Mouse (Mus musculus) large intestine, adult 2 months (tissue): ENCODE measurements around the gene Fbxl14. TPM values are rescaled to one million over a fixed set of nuclear protein-coding genes. Genes with fewer than 3 reads are reported as not detected.
"Not testable (repeated sequence)": the region's sequence is repeated elsewhere in the genome, so short reads cannot be mapped to it uniquely, and the experiment has no call there.

Experiments
- DNase-seq: peaks from one replicate; pipeline ENCODE4 v3.0.0-alpha.2; 2012; ENCODE audit warnings: low read depth, low spot score
- WGBS: fragments of 180-500 bp; shearing (Covaris S2); methylation state at CpG from one replicate; pipeline ENCODE4 v1.1.7; 2018; 5-methylcytosine and 5-hydroxymethylcytosine counted together
- polyA plus RNA-seq: library from polyadenylated mRNA; depleted of rRNA; stranded (reverse); fragments of >200 nt; gene quantifications from 2 replicates; pipeline ENCODE4 v1.2.3, GENCODE M21; 2012

Fbxl14 gene
- polyA plus RNA-seq, 1 experiment = 47.0 TPM

DNA sequence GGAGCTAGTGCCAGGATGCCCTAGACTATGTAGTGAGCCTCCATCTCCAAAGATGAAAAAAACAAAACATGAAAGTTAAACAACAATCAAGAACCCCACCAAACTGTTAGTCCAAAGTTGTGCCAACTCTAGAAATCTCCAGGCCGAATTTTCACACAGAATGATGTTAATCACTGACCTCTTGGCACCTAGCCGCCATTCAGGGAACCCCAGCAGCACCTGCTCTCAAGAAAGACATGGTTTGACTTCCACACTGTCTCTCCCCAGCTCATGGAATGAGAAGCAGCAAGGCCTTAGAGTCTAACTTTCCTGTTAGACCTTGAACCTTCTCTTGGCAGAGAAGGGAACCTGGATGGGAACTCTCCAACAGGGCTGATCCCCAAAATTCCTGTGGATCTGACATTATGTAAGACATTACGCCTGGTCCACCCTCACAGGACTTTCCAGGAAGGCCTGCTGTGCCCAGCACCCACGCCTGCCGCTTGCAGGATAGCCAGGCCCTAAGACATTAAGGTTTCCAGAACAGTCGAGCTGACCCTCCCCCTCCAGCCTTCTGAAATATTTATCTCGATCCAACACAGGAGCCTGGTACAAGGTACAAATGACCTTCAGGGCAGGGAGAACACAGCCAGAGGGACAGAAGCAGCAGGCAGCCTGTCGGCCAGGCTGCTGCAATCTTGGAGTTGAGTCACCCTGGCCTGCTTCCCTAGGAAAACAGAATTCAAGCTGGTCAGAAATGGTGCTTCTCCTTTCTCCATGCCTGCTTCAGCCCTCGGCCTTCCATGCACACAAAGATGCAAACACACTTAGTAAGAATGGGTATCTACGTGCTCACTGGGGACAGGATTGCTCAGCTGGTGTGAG, 12.3 kb upstream of the Fbxl14 start:
- 48% methylated on average over 10 of the region's 10 CpGs for WGBS
- DNase-seq = no peak

DNA sequence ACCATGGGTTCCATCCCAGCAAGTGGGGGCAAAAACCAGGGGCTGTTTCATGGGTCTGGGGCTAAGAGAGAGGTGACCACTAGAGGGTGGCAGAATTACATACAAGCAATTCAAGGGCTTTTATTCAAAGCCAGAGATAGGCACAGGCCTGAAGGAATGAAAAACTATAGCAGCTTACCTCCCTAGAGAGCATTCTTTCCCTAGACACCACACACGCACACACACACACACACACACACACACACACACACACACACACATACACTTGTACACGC, 11.7 kb upstream of the Fbxl14 start:
- 70% methylated on average over 2 of the region's 2 CpGs for WGBS
- DNase-seq = no peak

DNA sequence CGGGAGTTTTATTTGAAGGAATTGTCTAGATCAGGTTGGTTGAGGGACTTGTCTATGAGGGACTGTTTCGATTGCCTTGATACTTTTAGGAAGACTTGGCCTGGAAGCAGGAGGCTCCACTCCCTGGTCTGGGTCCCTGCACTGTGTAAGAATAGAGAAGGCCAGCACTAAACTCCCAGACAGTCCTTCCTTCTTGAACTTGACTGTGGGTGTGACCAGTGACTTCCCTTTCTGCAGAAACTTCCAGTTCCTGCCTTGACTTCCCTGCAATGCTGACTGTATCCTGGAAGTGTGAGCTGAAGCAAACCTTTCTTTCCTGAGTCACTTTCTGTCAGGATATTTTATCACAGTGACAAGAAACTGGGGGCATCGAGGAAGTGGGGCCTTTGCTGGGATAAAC, 8.7 kb upstream of the Fbxl14 start:
- DNase-seq = no peak
- WGBS = 68% methylated on average over 3 of the region's 3 CpGs

DNA sequence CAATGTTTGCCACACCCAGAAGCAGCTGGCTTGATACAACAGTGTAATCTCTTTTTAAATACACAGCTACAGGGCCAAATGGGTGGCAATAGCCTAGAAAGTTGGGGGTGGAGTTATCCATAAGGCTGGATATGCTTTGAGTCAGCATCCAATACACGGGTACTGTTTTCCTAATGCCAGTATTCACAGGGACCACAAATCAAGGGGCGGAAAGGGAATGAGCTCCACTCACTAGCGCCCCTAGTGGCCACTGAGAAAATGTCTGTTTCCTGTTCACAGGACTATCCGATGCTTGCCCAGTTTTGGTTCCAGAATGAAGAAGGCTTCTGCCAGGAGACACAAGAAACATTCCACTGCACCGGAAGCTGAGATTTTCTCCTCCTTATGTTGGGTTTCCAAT, 7.3 kb upstream of the Fbxl14 start:
- DNase-seq = no peak
- 23% methylated on average over 5 of the region's 5 CpGs for whole genome bisulfite sequencing

DNA sequence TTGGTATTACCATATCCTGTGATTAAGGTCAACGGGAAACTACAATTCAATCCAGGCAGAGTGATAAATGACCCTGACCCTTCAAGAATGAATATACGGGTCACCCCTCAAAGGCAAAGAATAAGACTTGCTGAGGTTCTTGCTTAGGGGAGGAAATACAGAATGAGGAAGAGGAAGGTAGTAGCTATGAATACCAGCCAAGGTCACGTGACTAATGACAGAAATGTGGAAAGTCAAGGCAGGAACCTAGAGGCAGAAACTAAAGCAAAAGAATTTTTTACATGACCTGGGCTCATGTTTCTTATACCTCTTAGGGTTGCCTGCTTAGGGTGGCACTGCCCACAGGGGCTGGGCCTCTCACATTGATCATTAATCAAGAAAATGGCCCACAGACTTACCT, 6.8 kb upstream of the Fbxl14 start:
- WGBS = 82% methylated on average over 3 of the region's 3 CpGs
- DNase-seq = no peak

DNA sequence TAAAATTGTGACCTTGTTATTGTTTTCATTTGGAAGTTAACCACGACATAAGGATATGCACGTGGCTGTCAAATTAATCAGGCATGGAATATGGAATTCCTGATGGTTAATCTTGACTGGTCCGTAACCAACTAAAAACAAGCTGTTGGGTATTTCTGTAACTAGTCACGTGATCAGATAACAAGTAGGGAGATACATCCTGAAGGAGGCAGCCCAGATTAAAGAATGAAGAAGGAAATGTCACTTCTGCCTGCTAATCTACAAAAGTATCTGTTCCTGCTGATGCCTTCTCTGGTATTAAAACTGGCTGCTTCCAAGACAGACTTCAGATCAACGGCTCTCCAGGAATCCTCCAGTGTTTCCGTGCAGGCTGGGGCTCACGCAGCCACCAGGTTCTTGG, 6.0 kb upstream of the Fbxl14 start:
- WGBS = 69% methylated on average over 7 of the region's 7 CpGs

DNA sequence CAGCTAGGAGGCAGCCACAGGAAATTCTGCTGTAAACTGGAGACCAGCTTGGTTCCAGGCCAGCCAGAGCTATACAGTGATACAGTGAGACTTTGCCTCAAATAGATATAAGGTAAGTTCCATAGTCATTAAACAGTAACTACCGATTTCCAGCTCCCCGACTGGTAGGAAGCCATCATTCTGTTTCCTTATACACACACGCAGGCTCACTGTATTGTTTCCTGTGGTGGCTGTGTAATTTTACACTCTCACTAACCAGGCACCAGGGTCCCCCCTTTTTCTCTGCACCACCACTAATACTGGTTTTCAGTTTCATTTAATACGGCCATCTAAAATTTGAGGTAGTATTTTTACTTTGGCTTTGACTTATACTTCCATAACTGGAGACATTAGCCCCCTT, 5.5 kb upstream of the Fbxl14 start:
- no peak for DNase-seq
- WGBS = 39% methylated on average over 4 of the region's 4 CpGs

More for the DNA sequence above, 6.0 kb upstream of the Fbxl14 start:
- no peak for DNase-seq

DNA sequence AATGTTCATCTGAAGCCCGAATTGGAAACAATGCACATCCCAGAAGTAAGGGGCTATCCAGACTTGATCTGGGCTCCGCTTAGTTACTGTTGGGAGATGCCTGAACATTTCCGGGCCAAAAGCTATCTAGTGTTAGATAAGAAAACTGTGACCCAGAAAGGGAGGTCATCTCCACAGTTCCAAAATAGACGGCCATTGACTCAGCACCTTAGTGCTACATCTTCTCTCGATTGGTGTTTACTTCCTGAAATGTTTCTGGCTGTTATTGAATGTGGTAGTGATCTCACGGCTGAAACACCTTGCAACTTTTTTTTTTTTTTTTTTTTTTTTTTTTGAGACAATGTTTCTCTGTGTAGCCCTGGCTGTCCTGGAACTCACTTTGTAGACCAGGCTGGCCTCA, 3.5 kb upstream of the Fbxl14 start:
- no peak for DNase-seq

DNA sequence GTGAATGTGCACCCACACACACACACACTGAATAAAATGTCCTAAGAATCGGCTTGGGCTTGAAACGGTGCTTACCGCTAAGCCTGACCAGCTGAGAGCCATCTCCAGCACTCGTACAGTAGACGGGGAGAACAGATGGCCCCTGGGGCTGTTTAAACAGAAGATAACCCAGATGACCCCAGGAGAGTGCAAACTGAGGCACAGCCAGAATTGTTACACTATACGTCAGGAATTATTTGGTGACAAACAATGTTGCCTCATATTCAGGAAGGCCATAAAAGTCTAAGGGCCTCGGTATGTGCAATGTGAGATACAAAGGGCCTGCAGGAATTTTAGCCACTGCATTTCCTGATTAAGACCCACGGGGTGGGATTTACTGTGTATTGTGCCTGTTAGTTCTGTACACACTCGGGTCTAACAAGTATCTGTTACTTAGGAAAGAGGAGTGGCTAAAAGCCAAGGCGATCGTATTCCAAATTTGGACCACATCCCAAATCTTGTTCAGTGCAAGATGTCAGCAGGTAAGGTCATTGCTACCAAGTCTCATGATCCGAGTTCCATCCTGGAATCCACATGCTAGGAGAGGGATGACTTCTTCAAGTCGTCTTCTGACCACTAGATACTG, 1.7 kb upstream of the Fbxl14 start:
- WGBS = 17% methylated on average over 13 of the region's 13 CpGs
- no peak for DNase-seq

More for the DNA sequence above, 3.5 kb upstream of the Fbxl14 start:
- 86% methylated on average over 6 of the region's 6 CpGs for WGBS

DNA sequence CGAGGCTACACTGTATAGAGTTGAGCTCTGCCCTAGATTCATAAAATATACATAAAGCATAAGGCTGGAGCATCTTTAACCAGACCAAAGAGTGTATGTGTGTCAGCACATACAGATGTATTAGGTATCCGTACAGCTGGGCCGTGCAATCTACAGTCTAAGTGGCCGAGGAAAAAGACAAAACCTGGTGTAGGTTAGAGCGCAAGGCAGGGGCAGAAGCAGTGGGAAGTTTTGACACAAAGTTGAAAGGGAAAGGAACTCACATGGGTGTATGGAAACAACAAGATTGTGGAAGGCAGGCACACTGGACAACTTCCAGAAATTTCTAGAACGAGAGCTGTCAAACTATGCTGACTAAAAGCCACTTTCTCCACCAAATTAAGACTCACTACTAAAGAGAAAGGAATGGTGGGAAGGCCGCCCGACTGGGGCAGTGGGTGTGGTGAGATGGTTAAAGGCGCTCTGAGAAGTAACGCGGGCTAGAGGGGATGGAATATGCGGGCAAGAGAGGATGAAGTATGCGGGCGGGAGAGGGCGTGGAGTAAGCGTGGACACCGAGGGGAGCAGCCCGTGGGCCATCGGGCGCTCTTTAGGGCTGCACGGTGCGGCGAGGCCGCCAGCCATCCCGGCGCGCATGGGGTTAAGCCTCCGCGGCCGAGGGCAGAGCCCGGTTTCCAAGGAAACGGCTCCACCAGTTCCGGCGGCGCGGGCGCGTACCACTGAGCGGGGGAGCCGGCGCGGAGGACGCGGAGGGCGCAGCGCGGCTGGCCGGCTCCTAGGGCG, 717 bp upstream of the Fbxl14 start:
- DNase-seq = no peak
- WGBS = under 1% methylated on average over 47 of the region's 49 CpGs

DNA sequence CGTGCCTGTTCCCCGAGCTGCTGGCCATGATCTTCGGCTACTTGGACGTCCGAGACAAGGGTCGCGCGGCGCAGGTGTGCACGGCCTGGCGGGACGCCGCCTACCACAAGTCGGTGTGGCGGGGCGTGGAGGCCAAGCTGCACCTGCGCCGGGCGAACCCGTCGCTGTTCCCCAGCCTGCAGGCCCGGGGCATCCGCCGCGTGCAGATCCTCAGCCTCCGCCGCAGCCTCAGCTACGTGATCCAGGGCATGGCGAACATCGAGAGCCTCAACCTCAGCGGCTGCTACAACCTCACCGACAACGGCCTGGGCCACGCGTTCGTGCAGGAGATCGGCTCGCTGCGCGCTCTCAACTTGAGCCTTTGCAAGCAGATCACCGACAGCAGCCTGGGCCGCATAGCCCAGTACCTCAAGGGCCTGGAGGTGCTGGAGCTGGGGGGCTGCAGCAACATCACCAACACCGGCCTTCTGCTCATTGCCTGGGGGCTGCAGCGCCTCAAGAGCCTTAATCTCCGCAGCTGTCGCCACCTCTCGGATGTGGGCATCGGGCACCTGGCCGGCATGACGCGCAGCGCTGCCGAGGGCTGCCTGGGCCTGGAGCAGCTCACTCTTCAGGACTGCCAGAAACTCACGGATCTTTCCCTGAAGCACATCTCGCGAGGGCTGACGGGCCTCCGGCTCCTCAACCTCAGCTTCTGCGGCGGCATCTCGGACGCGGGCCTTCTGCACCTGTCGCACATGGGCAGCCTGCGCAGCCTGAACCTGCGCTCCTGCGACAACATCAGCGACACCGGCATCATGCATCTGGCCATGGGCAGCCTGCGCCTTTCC, 623 bp downstream of the Fbxl14 start:
- DNase-seq = no peak
- under 1% methylated on average over 70 of the region's 70 CpGs for WGBS

DNA sequence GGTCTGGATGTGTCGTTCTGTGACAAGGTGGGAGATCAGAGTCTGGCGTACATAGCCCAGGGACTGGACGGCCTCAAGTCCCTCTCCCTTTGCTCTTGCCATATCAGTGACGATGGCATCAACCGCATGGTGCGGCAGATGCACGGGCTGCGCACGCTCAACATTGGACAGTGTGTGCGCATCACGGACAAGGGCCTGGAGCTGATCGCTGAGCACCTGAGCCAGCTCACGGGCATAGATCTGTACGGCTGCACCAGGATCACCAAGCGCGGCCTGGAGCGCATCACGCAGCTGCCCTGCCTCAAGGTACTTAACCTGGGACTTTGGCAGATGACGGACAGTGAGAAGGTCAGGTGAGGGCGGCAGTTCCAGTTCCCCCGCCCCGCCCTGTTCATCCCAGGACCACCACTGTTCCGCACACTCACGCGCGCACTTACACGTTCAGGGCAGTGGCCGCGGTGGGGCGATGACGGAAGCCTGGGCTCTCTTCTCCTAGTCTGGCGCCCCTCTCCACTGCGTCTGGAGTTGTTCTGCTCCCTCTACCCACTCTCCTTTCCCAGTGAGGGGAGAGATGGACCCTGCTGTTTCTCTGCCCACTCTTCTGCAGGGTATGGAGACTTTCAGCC, 1.4 kb downstream of the Fbxl14 start:
- WGBS = 2% methylated on average over 33 of the region's 33 CpGs

DNA sequence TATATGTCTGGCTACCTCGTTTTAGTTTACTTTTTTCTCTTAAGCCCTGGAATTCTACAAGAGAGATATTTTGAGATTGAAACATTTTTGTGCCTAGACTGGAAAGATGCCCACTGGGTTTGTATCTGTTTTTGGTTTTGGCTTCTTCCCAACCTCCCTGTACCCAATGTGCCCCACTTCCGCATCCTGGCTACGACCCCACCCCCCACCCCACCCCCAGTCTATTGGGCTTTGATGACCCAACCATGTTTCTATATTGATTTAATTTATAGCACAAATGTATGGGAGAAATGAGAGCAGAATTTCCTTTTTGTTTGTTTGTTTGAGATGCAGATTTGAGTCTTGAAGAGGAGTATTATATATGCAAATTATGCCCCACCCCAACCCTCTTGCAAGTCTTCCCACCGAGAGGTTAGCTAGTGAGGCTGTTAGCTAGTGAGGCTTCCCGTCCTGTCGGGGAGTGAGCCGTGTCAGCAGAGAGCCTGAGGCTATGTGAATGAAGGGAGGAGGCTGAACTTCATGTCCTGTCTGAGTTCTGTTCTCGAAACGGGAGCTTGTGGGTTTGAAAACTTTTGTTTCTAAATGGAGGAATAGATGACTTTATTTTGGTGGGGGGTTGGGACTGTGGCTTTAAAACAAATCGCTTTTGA, 2.4 kb downstream of the Fbxl14 start:
- not testable (repeated sequence) for DNase-seq
- WGBS = 2% methylated on average over 10 of the region's 10 CpGs

More for the DNA sequence above, 1.4 kb downstream of the Fbxl14 start:
- DNase-seq = no peak

DNA sequence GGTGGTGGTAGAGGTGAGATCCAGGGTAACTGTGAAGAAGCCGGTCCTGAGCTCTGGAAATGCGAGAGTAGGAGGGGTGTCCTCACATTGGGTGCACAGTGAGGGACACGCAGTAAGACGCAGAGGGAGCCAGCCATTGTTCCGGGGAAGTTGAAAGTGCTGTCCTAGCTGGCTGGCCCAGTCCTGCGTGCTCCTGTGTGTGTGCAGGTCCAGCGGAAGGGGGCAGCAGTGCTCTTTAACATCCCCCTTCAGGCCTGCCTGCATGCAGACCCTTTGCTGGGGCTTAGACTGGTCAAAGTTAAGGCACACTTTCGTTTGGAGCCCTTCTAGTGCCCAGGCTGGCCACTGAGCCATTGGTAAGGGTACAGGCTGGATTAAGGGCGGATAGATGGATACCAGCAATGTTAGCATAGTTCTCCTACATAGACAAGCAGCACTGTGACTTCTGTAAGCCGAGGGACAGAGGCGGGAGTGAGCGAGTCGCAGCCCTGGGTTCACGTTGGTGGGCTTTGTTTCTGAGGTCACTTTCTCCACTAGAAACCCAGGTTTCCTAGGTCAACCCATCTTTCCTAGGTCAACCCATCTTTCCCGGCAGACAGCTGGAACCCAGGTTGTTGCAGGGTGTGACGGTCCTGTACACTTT, 3.6 kb downstream of the Fbxl14 start:
- 37% methylated on average over 16 of the region's 16 CpGs for WGBS
- no peak for DNase-seq

DNA sequence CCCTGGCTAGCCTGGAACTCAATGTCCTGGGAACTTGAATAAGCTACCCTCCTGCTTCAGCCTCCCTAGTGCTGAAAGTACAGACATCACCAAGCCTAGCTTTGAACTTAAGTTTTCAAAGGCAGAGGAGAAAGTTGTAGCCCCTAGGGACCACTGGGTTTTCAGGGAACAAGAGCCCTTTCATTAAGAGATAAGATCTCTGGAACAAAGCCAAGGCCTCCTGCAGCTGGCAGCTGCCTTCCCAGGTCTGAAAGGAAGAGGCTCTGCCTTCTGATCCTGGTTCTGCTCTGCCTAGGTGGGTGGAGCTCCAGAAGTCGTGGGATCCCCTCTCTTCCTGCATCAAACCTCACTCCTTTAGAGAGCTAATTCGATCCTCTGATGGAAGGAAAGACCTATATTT, 6.0 kb downstream of the Fbxl14 start:
- DNase-seq = no peak
- WGBS = 7% methylated on average over 2 of the region's 2 CpGs

DNA sequence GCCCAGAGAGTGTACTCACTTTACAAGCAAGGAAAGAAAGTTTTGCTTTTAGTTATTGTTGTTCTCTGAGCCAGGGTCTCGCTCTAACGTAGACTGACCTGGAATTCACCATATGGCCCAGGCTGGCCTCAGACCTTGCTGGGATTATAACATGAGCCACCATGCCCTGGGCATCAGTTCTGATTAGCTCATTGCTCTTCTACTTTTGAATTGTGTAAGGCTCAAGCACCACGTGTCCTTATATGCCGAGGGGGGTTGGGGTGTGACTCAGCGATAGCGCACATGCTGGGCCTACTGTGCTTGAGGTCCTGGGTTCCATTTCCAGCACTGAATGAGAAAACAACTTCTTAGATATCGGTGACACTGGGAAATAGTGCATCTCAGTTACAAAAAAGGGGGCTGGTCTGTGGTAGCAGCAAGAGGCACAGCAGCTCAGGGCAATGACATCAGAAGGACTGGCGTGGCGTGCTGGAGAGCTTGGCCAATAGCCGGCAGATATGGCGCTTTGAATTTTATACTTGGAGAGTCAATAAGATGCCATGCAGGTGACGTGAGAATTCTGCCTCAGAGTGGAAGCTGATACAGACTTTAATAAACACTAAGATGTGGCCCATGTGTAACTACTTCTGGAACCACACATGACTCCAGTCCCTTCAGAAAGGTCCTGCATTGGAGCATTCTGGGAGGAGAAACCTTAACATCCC, 7.1 kb downstream of the Fbxl14 start:
- DNase-seq = no peak
- WGBS = 39% methylated on average over 12 of the region's 12 CpGs

DNA sequence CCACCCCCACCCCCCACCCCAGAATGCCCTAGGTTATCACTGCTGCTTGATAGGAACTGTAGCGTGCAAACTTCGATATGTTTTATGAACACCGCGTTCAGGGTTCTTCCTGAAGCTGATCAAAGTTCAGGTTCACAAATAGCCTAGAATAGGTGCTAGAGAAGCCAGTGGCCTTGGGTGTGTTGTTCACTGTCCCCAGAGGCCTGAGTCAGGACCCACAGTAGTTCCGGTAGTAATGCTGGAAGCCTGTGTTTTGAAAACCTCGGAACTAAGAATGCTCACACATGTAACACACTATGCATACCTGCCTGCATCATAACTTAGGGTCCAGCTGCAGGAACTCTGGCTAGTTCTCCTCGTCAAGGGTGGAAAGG, 7.6 kb downstream of the Fbxl14 start:
- WGBS = 30% methylated on average over 7 of the region's 7 CpGs
- no peak for DNase-seq

DNA sequence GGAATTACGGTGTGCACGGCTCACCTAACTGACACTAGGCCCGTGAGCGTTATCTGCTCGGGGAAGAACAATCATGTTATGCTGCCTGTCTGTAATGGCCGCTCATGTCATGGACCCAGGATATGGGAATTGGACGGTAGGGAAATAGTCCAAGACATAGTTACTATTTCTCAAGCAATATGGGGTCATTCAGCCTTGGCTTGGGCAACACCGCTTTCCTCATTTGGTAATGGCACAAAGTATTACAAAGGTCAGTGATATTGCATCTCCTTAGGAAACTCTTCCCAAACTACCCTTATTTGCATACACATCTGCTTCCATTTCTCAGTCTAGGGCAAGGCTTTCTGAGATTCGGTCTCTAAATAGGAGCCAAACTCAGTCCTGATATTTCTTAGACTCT, 8.2 kb downstream of the Fbxl14 start:
- no peak for DNase-seq
- 69% methylated on average over 9 of the region's 9 CpGs for WGBS
